Mouse (Mus musculus) liver, adult 2 months (tissue): Measurements from ENCODE around the gene Scd4. TPM values are rescaled to one million over a fixed set of nuclear protein-coding genes. Genes with fewer than 3 reads are reported as not detected.

Experiments
- DNase-seq: peaks from one replicate; pipeline ENCODE4 v3.0.0-alpha.2; 2011; ENCODE audit warnings: low read depth, low spot score; ENCODE audit errors: extremely low read depth
- H3K27ac ChIP-seq: fragments of 200-500 bp; replicated peaks from 2 replicates; pipeline ENCODE4 v1.5.1; 2012; ENCODE audit warnings: low read depth, mild to moderate bottlenecking, control low read depth, inconsistent platforms, low read length; ENCODE audit not compliant: insufficient read depth
- H3K27me3 ChIP-seq: fragments of 200-500 bp; 2 replicates; pipeline ENCODE4 v1.6.1; 2012; ENCODE audit warnings: mild to moderate bottlenecking, moderate library complexity, low read length, inconsistent platforms; ENCODE audit not compliant: control insufficient read depth, insufficient read depth
- H3K36me3 ChIP-seq: fragments of 200-500 bp; 2 replicates; pipeline ENCODE4 v1.6.1; 2012; ENCODE audit warnings: low read length, inconsistent platforms; ENCODE audit not compliant: control insufficient read depth, insufficient read depth
- H3K4me1 ChIP-seq: fragments of 200-500 bp; 2 replicates; pipeline ENCODE4 v1.6.1; 2011; ENCODE audit warnings: low read length; ENCODE audit not compliant: control insufficient read depth, insufficient read depth
- H3K4me3 ChIP-seq: fragments of 200-500 bp; 2 replicates; pipeline ENCODE4 v1.5.1; 2011; ENCODE audit warnings: low read depth, mild to moderate bottlenecking, control low read depth, low read length, moderate library complexity; ENCODE audit not compliant: insufficient read depth
- H3K79me2 ChIP-seq: fragments of 200-500 bp; 2 replicates; pipeline ENCODE4 v1.6.1; 2012; ENCODE audit warnings: inconsistent platforms, mild to moderate bottlenecking, low read length, moderate library complexity; ENCODE audit not compliant: control insufficient read depth, insufficient read depth
- H3K9ac ChIP-seq: fragments of 200-500 bp; 2 replicates; pipeline ENCODE4 v1.6.1; 2012; ENCODE audit warnings: low read depth, mild to moderate bottlenecking, control low read depth, inconsistent platforms, low read length
- CTCF ChIP-seq: fragments of 200-500 bp; IDR thresholded peaks from 2 replicates; pipeline ENCODE4 v1.5.1; 2011; ENCODE audit warnings: low read depth, low read length, control low read depth
- POLR2A ChIP-seq: fragments of 200-500 bp; IDR thresholded peaks from 2 replicates; pipeline ENCODE4 v1.6.1; 2011; ENCODE audit warnings: low read length, control low read depth; ENCODE audit not compliant: insufficient read depth; ENCODE audit errors: extremely low read depth
- WGBS: fragments of 180-500 bp; shearing (Covaris S2); methylation state at CpG from one replicate; pipeline ENCODE4 v1.1.7; 2018; 5-methylcytosine and 5-hydroxymethylcytosine counted together
- polyA plus RNA-seq: library from polyadenylated mRNA; depleted of rRNA; stranded (reverse); fragments of >200 nt; gene quantifications from 2 replicates; pipeline ENCODE4 v1.2.3, GENCODE M21; 2012
- total RNA-seq: library from RNA; depleted of rRNA; stranded (reverse); fragments of >200 nt; gene quantifications from 2 replicates; pipeline ENCODE4 v1.2.3, GENCODE M21; 2014

Gene Scd4
- total and polyA plus RNA-seq, 2 experiments: 0.07 to 0.09 TPM

- Histone ChIP-seq H3K9ac (no peak overlapping the region), H3K27ac (no peak overlapping the region), H3K4me3 (no peak overlapping the region), H3K4me1 (peaks cover 2% of the 10 kb centered on the region; the same call in 1 of the 2 replicates), H3K79me2 (no peaks in the 10 kb centered on the region), H3K36me3 (no peaks in the 10 kb centered on the region), H3K27me3 (peaks cover 3% of the 10 kb centered on the region; the same call in 1 of the 2 replicates)
- WGBS: 80% methylated on average over 5 of the region's 5 CpGs
- TF ChIP-seq CTCF (no peak), POLR2A (no peak)
- DNase-seq: no peak
Measured at GRCm38 (mm10) chr19:44310814-44311213, 22.1 kb upstream of the Scd4 start.

GRCm38 (mm10) chr19:44311306-44312006, 21.4 kb upstream of the Scd4 start:
- 91% methylated on average over 8 of the region's 8 CpGs for WGBS
- Histone ChIP-seq H3K27ac (no peak overlapping the region), H3K4me1 (peaks cover 2% of the 10 kb centered on the region; the same call in 1 of the 2 replicates), H3K79me2 (no peaks in the 10 kb centered on the region), H3K4me3 (no peak overlapping the region), H3K27me3 (peaks cover 3% of the 10 kb centered on the region; the same call in 1 of the 2 replicates), H3K36me3 (no peaks in the 10 kb centered on the region), H3K9ac (no peak overlapping the region)
- DNase-seq: no peak
- TF ChIP-seq POLR2A: no peak
- TF ChIP-seq CTCF: no peak

- DNase-seq: peak; percentile 15
- no peak overlapping the region for H3K27ac ChIP-seq
Measured at GRCm38 (mm10) chr19:44312007-44312360, 20.9 kb upstream of the Scd4 start.

GRCm38 (mm10) chr19:44313066-44313465, 19.8 kb upstream of the Scd4 start:
- TF ChIP-seq POLR2A (no peak), CTCF (no peak)
- DNase-seq: no peak
- Histone ChIP-seq H3K79me2 (no peaks in the 10 kb centered on the region), H3K27ac (no peak overlapping the region), H3K4me1 (peaks cover 2% of the 10 kb centered on the region; the same call in 1 of the 2 replicates), H3K4me3 (no peak overlapping the region), H3K27me3 (peaks cover 3% of the 10 kb centered on the region; the same call in 1 of the 2 replicates), H3K9ac (no peak overlapping the region), H3K36me3 (no peaks in the 10 kb centered on the region)
- 82% methylated on average over 3 of the region's 3 CpGs for WGBS

More at GRCm38 (mm10) chr19:44312007-44312360, 20.9 kb upstream of the Scd4 start:
- Histone ChIP-seq H3K4me3 (no peak overlapping the region), H3K4me1 (peaks cover 2% of the 10 kb centered on the region; the same call in 1 of the 2 replicates), H3K27me3 (peaks cover 3% of the 10 kb centered on the region; the same call in 1 of the 2 replicates), H3K79me2 (no peaks in the 10 kb centered on the region), H3K9ac (no peak overlapping the region), H3K36me3 (no peaks in the 10 kb centered on the region)
- 51% methylated on average over 4 of the region's 4 CpGs for WGBS
- TF ChIP-seq POLR2A: no peak
- no peak for TF ChIP-seq CTCF

- Histone ChIP-seq H3K27me3 (peaks cover 3% of the 10 kb centered on the region; the same call in 1 of the 2 replicates), H3K9ac (peak overlapping the region; percentile 36; the same call in 1 of the 2 replicates), H3K36me3 (no peaks in the 10 kb centered on the region), H3K4me3 (peak overlapping the region; percentile 32), H3K4me1 (peaks cover 2% of the 10 kb centered on the region; the same call in 1 of the 2 replicates), H3K27ac (peak overlapping the region; percentile 50), H3K79me2 (no peaks in the 10 kb centered on the region)
- peak; percentile 63 for DNase-seq
- TF ChIP-seq POLR2A (no peak), CTCF (no peak)
- WGBS: 1% methylated on average over 18 of the region's 18 CpGs
Measured at GRCm38 (mm10) chr19:44314327-44314759, 18.5 kb upstream of the Scd4 start.

- DNase-seq: peak; percentile 35
- Histone ChIP-seq H3K4me3 (peak overlapping the region; percentile 32), H3K9ac (no peak overlapping the region), H3K27ac (0 out of 2 replicates have a peak overlapping the region, but pooled peaks have one; percentile 4), H3K27me3 (peaks cover 3% of the 10 kb centered on the region; the same call in 1 of the 2 replicates), H3K36me3 (no peaks in the 10 kb centered on the region), H3K79me2 (no peaks in the 10 kb centered on the region), H3K4me1 (peaks cover 2% of the 10 kb centered on the region; the same call in 1 of the 2 replicates)
- TF ChIP-seq POLR2A (no peak), CTCF (no peak)
- 5% methylated on average over 11 of the region's 11 CpGs for WGBS
Measured at GRCm38 (mm10) chr19:44314871-44315414, 17.9 kb upstream of the Scd4 start.
